Mouse (Mus musculus) G1E (cell line): ENCODE results near the gene Smg6.

Experiments used
- CTCF ChIP-seq: IDR thresholded peaks from 2 replicates; pipeline ENCODE4 v1.5.1; 2012; ENCODE audit warnings: low read depth, low read length, inconsistent platforms, mixed read lengths
- TAL1 ChIP-seq: conservative IDR thresholded peaks from 2 replicates; pipeline ENCODE4 v1.6.1; 2012; ENCODE audit warnings: low read depth, low read length, inconsistent platforms, mixed read lengths

DNA sequence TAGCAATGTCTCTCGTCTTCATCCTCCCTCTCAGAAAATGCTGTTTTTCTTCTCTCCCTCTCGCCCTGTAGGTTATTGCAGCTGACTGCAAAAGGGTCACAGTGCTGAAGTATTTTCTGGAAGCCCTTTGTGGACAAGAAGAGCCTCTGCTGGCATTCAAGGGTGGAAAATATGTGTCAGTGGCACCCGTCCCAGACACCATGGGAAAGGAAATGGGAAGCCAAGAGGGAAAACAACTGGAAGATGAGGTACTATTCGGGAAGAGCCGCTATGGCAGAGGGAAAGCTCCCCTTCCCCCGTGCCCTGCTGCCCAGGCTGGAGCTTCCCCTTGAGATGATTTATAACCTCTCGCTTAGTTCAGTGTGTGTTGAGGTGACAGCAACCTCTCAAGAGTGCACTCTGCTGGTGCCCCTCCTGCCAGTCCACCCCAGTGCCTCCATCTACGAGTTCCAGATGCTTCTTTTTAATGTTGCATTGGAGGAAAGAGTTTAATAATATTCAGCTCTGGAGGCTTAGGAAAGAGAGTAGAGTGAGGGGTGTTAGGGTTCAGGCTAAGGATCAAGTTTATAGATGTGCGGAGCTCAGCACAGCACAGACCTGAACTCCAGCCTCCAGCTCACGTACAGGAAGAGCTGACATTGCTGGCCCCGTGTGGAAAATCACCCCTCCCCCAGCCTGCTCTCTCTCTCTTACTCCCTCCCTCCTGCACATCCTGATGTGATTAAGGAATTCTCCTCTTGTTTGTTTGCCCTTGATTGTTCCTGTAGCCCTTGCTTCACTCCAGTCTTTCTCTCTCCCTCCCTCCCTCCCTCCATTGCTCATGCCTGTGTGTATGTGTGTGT, 213.7 kb downstream of the Smg6 start:
- TF ChIP-seq CTCF, result no peak
- no peak for TF ChIP-seq TAL1
